Mouse (Mus musculus) 3134 (cell line): ENCODE measurements around the gene Cdyl.

Source experiments
- DNase-seq: peaks from one replicate; pipeline ENCODE4 v3.0.0-alpha.2; 2011; ENCODE audit warnings: low spot score; ENCODE audit not compliant: insufficient read length; ENCODE audit errors: extremely low read depth

Gene Cdyl

DNA sequence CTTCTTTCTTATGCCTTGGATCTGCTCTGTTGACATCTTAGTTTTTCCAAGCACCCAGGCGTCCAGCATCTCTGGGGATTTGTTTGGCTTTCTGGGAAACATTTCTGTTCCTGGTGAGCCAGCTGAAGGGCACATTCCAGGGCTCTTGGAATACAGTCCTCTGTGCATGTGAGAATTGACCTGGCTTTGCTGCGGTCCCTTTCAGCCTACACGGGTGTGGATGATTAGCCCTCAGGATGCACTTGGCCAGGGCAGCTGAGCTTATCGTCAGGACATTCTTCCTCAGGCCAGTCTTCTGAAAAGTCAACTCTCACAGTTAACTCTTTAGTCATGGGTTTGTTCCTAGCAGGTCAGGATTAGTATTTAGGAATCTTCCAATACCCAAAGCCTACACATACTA, 136.7 kb downstream of the Cdyl start:
- no peak for DNase-seq

GRCm38 (mm10) chr13:35797811-35798522, 138.3 kb downstream of the Cdyl start:
- DNase-seq, result no peak

DNA sequence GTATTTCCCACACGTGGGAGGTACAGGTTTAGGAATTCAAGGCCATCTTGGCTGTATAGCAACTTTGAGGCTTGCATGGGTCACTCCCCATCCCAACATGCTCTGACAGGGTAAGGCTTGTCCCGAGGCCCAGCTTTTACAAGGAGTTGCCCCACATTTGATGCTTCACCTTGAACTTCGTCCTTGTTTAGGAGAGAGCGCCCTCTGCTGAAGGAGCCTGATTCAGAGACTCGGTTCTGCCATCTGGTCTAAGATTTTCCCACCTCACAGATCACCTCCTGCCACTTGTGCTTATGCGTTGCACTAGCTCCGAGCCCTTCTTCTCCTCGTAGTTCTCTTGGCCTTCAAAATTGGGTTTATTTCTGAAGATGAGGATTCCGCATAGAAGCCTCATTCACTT, 139.0 kb downstream of the Cdyl start:
- no peak for DNase-seq

DNA sequence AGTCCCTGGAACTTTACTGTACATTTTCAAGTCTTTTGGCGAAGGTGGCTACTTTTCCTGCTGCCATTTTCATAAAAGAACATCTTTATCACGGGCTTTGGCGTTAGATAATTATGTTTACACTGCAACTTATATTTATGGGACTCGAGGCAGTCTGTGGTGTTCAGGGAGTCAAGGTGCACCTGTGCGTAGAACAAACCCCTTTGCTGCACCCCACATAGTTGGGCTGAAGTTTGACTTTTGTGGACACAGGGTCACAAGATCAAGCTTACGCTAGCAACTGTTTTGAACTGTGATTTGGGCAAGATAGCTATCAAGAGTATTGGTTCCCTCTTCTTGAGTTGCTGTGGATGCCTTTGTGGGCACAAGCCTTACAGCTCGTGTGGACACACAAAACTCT, 140.6 kb downstream of the Cdyl start:
- DNase-seq, result no peak

GRCm38 (mm10) chr13:35805727-35806126, 146.1 kb downstream of the Cdyl start:
- no peak for DNase-seq

- DNase-seq, result no peak
These were observed 146.5 kb downstream of the Cdyl start for GRCm38 (mm10) chr13:35806165-35806564.

GRCm38 (mm10) chr13:35807016-35807415, 147.4 kb downstream of the Cdyl start:
- no peak for DNase-seq

- DNase-seq, result no peak
These were observed 147.9 kb downstream of the Cdyl start for GRCm38 (mm10) chr13:35807525-35807924.

GRCm38 (mm10) chr13:35807940-35808339, 148.3 kb downstream of the Cdyl start:
- DNase-seq, result no peak

DNA sequence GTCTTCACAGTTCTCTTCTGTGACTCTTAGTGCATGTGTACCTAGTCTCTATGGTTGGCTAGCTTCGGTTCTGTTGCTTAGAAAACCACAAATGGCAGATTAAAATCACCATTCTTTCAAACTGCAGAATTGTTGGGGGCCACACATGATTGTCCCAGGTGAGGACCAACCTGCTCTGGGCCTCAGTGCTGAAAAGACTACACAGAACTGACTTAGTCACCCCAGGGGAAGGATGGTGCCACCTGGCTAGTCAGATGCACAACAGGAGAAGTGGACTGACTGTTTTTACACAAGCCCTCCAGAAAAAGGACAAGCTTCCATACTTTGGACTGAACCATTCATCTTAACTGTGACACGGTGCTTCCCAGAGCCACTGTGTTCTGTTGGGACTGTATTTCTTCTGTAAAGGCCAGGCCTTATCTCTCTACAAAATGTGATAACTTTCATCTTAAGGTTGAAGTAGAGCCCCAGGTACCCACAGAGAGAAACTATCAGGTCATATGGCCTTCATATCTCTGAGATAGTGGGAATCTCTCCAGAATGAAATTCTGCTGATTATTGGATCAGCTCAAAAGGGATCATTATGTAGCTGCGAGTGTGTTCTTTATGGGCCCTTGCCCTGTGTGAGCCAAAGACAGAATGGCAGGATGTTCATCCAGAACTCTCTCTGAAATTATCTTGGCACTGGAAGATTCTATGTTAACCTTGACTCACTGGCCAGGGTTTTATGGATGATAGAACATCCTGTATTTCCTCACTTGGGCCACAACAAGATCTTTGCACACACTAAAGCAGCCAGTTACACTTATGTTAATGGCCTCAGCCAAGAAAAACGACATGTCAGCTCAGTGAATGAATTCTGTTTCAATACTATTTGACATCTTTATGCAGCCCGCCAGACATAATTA, 149.9 kb downstream of the Cdyl start:
- no peak for DNase-seq

- no peak for DNase-seq
These were observed 150.5 kb downstream of the Cdyl start for GRCm38 (mm10) chr13:35810160-35810537.

DNA sequence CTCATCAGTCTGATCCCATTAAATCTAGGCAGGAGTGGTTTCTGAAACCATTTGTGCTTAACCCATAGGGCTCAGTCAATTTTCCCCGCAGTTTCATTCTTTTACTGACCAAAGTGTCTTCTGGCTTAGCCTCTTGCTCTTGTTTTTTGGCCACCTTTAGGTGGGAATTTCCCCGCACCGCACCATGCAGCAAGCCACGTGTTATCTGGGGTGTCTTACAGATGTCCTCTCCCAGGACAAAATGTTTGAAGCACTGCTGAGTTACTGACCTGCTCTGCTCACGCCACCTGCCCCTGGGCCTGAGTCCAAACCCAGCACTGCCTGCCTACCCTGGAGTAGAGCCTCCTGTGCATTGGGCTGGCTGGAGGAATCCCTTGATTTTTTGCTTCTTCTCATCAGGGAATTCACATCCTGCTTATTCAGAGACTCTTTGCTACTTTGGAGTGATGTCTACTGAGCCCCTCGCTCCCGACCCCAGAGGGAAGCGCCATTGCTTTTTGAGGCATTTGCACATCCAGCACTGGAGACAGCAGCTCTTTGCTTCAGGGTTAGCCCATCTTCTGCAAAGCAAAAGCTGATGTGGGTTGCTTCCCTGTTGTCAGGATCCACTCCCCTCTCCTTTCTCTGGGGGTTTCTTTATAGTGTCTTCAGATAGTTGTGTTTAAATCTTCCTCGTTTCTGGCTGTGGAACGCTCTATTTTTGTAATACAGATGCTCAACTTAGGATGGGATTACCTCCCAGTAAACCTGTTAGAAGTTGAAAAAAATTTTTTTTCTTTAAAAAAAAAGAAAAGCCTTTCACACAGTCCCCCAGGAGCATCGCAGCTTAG, 151.9 kb downstream of the Cdyl start:
- DNase-seq, result no peak

DNA sequence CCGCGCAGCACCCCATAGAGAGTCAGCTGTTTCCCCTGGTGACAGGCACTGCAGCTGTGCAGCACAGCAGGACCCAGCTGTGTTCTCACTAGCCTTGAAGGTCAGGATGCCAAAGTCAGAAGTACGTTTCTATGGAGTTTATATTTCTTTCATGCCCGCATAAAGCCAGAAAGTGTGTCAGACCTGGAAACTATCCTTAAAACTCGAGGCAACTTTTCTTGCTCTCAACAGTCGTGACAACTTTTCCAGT, 152.5 kb downstream of the Cdyl start:
- DNase-seq, result no peak

DNA sequence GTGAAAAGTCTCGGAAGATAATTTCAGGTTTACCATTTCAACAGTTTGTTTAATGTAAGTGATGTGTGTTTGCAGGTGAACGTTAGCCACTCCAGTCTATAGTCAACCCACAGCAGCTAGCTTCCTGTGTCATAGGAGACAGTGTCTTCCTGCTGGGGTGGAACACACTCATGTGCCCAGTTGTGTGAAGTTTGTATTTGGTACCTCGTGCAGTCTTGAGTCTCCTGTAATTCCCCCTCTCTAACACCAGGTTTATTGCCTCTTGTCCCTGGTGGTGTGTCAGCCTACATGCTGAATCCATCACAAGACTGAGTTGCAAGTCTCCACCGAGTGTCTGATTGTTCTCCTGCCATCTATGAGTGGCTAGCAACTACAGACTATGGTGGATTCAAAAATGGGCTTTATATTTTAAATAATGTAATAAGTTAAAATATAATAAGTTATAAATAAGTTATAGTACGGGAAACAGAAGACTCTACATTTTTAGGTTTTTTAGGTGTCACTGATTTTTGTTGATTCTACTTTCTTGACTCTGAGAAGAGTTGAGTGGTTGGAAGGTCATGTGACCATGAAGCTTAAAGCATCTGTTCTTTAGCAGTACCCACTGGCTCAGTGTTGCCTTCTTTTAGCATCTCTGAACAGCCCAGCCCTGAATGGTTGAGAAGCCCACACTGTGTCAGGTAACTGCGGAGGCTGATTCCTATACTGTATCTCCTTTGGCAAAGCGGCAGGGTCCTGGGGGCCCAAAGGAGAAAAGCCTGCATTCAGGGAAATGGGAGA, 153.9 kb downstream of the Cdyl start:
- no peak for DNase-seq

DNA sequence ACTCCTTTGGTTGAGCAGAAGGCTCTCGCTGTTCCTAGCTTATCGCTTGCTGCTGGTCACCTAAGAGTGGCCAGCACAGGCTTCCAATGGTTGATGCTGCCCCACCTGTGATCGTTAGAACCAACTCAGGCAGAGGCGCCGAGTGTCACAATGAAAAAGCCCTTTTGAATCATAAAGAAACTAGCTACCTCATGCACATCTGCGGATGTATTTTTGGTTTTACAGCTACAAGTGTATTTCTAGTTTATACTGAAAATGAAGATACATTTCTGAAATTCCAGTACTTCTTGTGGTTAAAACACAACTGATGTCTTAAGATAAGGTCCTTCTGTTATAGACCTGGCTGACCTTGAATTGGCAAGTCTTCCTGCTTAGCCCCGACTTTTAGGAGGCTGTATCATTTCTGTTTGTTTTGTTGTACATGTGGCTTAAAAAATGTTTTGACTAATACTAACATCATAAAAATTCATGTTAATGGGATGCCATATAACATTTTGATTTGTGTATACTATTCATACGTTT, 155.6 kb downstream of the Cdyl start:
- DNase-seq, result no peak

GRCm38 (mm10) chr13:35815782-35816368, 156.2 kb downstream of the Cdyl start:
- DNase-seq, result no peak

GRCm38 (mm10) chr13:35817626-35818025, 158.0 kb downstream of the Cdyl start:
- DNase-seq, result no peak

- DNase-seq, result no peak
These were observed 158.4 kb downstream of the Cdyl start for GRCm38 (mm10) chr13:35818060-35818459.

DNA sequence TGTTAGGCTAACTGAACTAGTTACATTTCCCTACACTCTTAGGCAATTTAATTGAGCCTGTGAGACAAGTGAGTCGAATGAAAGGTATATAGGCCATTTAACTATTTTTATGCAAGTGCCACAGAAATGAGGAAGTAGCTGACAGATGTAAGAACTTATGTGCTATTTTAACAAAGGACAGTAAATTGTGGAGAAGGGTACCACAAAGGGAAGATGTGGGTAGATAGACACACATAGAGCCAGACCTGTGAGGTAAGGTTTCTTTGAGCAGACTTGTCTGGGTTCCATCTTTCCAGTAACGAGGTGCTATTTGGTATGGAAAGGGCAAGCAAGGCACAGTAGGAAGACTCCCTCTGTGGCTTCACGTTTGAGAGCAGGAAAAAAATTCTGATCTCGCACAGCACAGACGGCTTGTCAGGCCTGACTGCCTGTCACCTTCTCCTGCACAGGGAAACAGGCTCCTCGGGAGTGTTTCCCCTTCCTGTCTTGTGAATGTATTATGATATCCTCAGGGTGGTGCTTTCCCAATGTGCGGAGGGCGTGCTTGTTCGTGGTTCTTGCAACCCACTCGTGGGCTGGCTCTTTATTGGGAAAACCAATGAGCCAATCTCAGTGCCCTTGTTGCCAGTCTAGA, 162.3 kb downstream of the Cdyl start:
- DNase-seq, result no peak

DNA sequence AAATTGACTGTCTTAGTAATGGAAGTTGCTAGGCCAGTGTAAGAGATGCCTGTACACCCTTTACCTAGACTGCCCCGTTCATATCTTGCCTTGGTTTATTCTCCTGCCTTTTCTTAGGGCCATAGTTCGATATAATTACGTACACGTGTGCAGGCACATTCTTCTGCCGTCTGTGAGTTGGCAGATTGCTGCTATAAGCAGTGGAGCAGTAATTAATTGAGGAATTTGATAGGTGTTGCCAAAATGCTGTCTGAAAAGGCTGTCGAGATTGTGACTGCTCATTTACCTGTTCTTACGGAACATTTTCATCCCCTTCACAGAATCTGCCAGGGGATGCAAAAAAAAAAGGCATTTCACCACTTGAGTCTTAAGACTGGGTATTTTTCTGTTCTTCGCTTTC, 163.2 kb downstream of the Cdyl start:
- DNase-seq, result no peak
